In genomic region chr15:98504514-98504913, GRCm38 (mm10) we compare ENCODE assay signal across 8 mouse cellular contexts. TPM values are rescaled to one million over a fixed set of nuclear protein-coding genes. Genes with fewer than 3 reads are reported as not detected.
DNase-seq lines count a peak whose midpoint lies in the region; ATAC-seq and TF ChIP-seq lines count a peak whose summit lies in the region.
"Had no signal": no experiment of that assay in that cellular context is flagged by ENCODE, and none has a peak within 500 bp of the region (broad histone marks: within the 10 kb centered on the region; RNA-seq: fewer than 3 reads in every experiment).

No protein-coding gene starts in this region.

- no peaks in the 10 kb centered on the region for H3K79me3 ChIP-seq in C2C12 (ENCODE audit: low read depth)

- no peaks in the 10 kb centered on the region for H3K4me1 ChIP-seq in ES-Bruce4 (ENCODE audit: control insufficient read depth, insufficient read depth, low read length)
- H3K4me1 ChIP-seq in kidney, embryonic 15.5 days, result peaks cover 5% of the 10 kb centered on the region

- no peaks in the 10 kb centered on the region for H3K9me3 ChIP-seq in ES-Bruce4 (replicated peaks; ENCODE audit: control insufficient read depth, insufficient read depth, low read length, poor library complexity, severe bottlenecking)
- no peaks in the 10 kb centered on the region for H3K9me3 ChIP-seq in kidney, embryonic 15.5 days (replicated peaks)

- intact Hi-C loops in gastrocnemius, adult 2 months (cut with DNase I), result no loop called here

- no peak for TF ChIP-seq POLR2A in ES-Bruce4 (IDR thresholded peaks at IDR 0.05; ENCODE audit: insufficient read depth, low read length)

- H3K4me3 ChIP-seq in C2C12 (ENCODE audit: insufficient read depth, poor library complexity, severe bottlenecking) (no peak overlapping the region), ES-Bruce4 (ENCODE audit: low read depth, low read length) (no peak overlapping the region)
- no peak overlapping the region for H3K4me3 ChIP-seq in gastrocnemius, adult 2 months
- no peak overlapping the region for H3K4me3 ChIP-seq in kidney, embryonic 15.5 days (replicated peaks)

- H3K79me2 ChIP-seq in C2C12 (ENCODE audit: control insufficient read depth, insufficient read depth), result no peaks in the 10 kb centered on the region

- ATAC-seq in kidney, embryonic 15.5 days (replicated peaks; ENCODE audit: low FRiP score), result no peak

- peak; percentile 35 for TF ChIP-seq CTCF in C2C12 (IDR thresholded peaks at IDR 0.05; ENCODE audit: control insufficient read depth, insufficient read depth, insufficient read length)
- TF ChIP-seq CTCF in ES-Bruce4 (IDR thresholded peaks at IDR 0.05; ENCODE audit: low read depth, low read length), result peak; percentile 78
- peak; percentile 78 for TF ChIP-seq CTCF in gastrocnemius, adult 2 months (IDR thresholded peaks at IDR 0.05)

- no peak overlapping the region for H3ac ChIP-seq in C2C12 (ENCODE audit: control insufficient read depth, insufficient read length, low read depth)

- WGBS in kidney, embryonic 15.5 days, result 13% methylated on average over 18 of the region's 18 CpGs

- H3K9ac ChIP-seq in ES-Bruce4 (ENCODE audit: low read depth, poor library complexity, severe bottlenecking), result no peak overlapping the region
- H3K9ac ChIP-seq in kidney, embryonic 15.5 days, result no peak overlapping the region

- H3K27me3 ChIP-seq in C2C12 (ENCODE audit: control insufficient read depth, insufficient read depth, insufficient read length), result peaks cover 3% of the 10 kb centered on the region
- no peaks in the 10 kb centered on the region for H3K27me3 ChIP-seq in ES-Bruce4 (ENCODE audit: control insufficient read depth, insufficient read depth, low read length, poor library complexity, severe bottlenecking)
- no peaks in the 10 kb centered on the region for H3K27me3 ChIP-seq in kidney, embryonic 15.5 days

- DNase-seq in cerebellum, adult 8-10 months, result peak; percentile 51
- peak; percentile 77 for DNase-seq in gastrocnemius, adult 2 months
- peak; percentile 85 for DNase-seq in lung, postnatal 36 days
- DNase-seq in spleen, postnatal 10 days (ENCODE audit: low spot score in 2 of 2), result peak; percentile 66 to 90

- H3K4me2 ChIP-seq in kidney, embryonic 15.5 days, result 0 out of 2 replicates have a peak overlapping the region, but pooled peaks have one; percentile 23

- TF ChIP-seq EP300 in ES-Bruce4 (IDR thresholded peaks at IDR 0.05; ENCODE audit: insufficient read depth, low read depth, low read length), result no peak

- H3K36me3 ChIP-seq in C2C12 (ENCODE audit: control insufficient read depth, insufficient read depth), result no peaks in the 10 kb centered on the region
- no peaks in the 10 kb centered on the region for H3K36me3 ChIP-seq in ES-Bruce4 (ENCODE audit: control insufficient read depth, insufficient read depth, low read length, poor library complexity, severe bottlenecking)
- no peaks in the 10 kb centered on the region for H3K36me3 ChIP-seq in kidney, embryonic 15.5 days

- H3K27ac ChIP-seq in ES-Bruce4 (ENCODE audit: insufficient read depth, low read length), result no peak overlapping the region
- H3K27ac ChIP-seq in gastrocnemius, adult 2 months, result no peak overlapping the region
- no peak overlapping the region for H3K27ac ChIP-seq in kidney, embryonic 15.5 days

TF ChIP-seq in C2C12, 6 proteins besides CTCF, POLR2A, EP300 and RAD21:
- TF ChIP-seq MYOG (IDR thresholded peaks at IDR 0.05; ENCODE audit: control insufficient read depth, extremely low read depth, insufficient read length), result no peak

RNA-seq across cellular contexts. Expression of gene Olfr279, which starts 12.3 kb away (rescaled TPM):
- polyA plus RNA-seq in C2C12 (2012; fragmentation: generic; extraction: Trizol) (not detected), ES-Bruce4 (2011; ENCODE audit: insufficient read depth, insufficient read length, low read depth, missing spikeins) (0.10 TPM in 1 of 2 replicates, not detected in the other)
- total RNA-seq in gastrocnemius, adult 2 months (2021), result not detected
- polyA plus RNA-seq in kidney, embryonic 15.5 days (2015; fragmentation: Nextera tagmentation; extraction: Ambion mirVana), result not detected in 2 replicates
- total RNA-seq: left cerebral cortex, postnatal 36 days had no signal

RNA-seq across cellular contexts. Expression of gene Lalba, which starts 22.0 kb away (rescaled TPM):
- polyA plus RNA-seq in C2C12 (2012; fragmentation: generic; extraction: Trizol), result not detected
- polyA plus RNA-seq in ES-Bruce4 (2011; ENCODE audit: insufficient read depth, insufficient read length, low read depth, missing spikeins), result not detected in 2 replicates
- not detected for total RNA-seq in gastrocnemius, adult 2 months (2021)
- polyA plus RNA-seq in kidney, embryonic 15.5 days (2015; fragmentation: Nextera tagmentation; extraction: Ambion mirVana), result 0.22 TPM in 1 of 2 replicates, not detected in the other
- total RNA-seq: left cerebral cortex, postnatal 36 days had no signal

RNA-seq across cellular contexts. Expression of gene Kansl2, which starts 29.6 kb away (rescaled TPM):
- polyA plus RNA-seq in C2C12 (2012; fragmentation: generic; extraction: Trizol) (178 TPM), ES-Bruce4 (2011; ENCODE audit: insufficient read depth, insufficient read length, low read depth, missing spikeins) (116 and 119 TPM in 2 replicates)
- total RNA-seq in gastrocnemius, adult 2 months (2021), result 10 to 100 TPM; 64.7 to 66.3 TPM
- 115 and 121 TPM in 2 replicates for polyA plus RNA-seq in kidney, embryonic 15.5 days (2015; fragmentation: Nextera tagmentation; extraction: Ambion mirVana)

RNA-seq across cellular contexts. Expression of gene OR5BS1P, which starts 34.8 kb away (rescaled TPM):
- polyA plus RNA-seq in C2C12 (2012; fragmentation: generic; extraction: Trizol) (not detected), ES-Bruce4 (2011; ENCODE audit: insufficient read depth, insufficient read length, low read depth, missing spikeins) (not detected in 2 replicates)
- not detected for total RNA-seq in gastrocnemius, adult 2 months (2021)
- polyA plus RNA-seq in kidney, embryonic 15.5 days (2015; fragmentation: Nextera tagmentation; extraction: Ambion mirVana), result not detected in 2 replicates
- total RNA-seq: left cerebral cortex, postnatal 36 days had no signal

RNA-seq across cellular contexts. Expression of gene Olfr281, which starts 52.1 kb away (rescaled TPM):
- polyA plus RNA-seq in C2C12 (2012; fragmentation: generic; extraction: Trizol) (not detected), ES-Bruce4 (2011; ENCODE audit: insufficient read depth, insufficient read length, low read depth, missing spikeins) (not detected in 2 replicates)
- not detected for total RNA-seq in gastrocnemius, adult 2 months (2021)
- polyA plus RNA-seq in kidney, embryonic 15.5 days (2015; fragmentation: Nextera tagmentation; extraction: Ambion mirVana), result not detected in 2 replicates
- total RNA-seq: left cerebral cortex, postnatal 36 days had no signal
